Mouse (Mus musculus) hindbrain, embryonic 11.5 days (tissue): Measurements from ENCODE around the gene Cfap74. TPM values are rescaled to one million over a fixed set of nuclear protein-coding genes. Genes with fewer than 3 reads are reported as not detected.

ENCODE experiments used
- ATAC-seq: fragments of 200-750 bp; cut with Nextera tagmentation; 2 replicates; pipeline ENCODE4 v1.8.0; 2017; ENCODE audit warnings: mild to moderate bottlenecking, moderate TSS enrichment, moderate library complexity; ENCODE audit not compliant: low FRiP score
- DNase-seq: peaks from one replicate; pipeline ENCODE4 v3.0.0-alpha.2; 2015; ENCODE audit warnings: low spot score
- H3K27ac ChIP-seq: fragments of 300-500 bp; sonication (generic); 2 replicates; pipeline ENCODE4 v1.5.1; 2014; ENCODE audit warnings: mild to moderate bottlenecking, low read depth, low read length
- H3K27me3 ChIP-seq: fragments of 300-500 bp; sonication (generic); 2 replicates; pipeline ENCODE4 v1.6.1; 2014; ENCODE audit warnings: mild to moderate bottlenecking, low read length, moderate library complexity, mixed read lengths; ENCODE audit not compliant: control insufficient read depth, insufficient read depth
- H3K36me3 ChIP-seq: fragments of 300-500 bp; sonication (generic); 2 replicates; pipeline ENCODE4 v1.6.1; 2014; ENCODE audit warnings: mild to moderate bottlenecking, low read length, moderate library complexity, mixed read lengths; ENCODE audit not compliant: control insufficient read depth, insufficient read depth
- H3K4me1 ChIP-seq: fragments of 300-500 bp; sonication (generic); replicated peaks from 2 replicates; pipeline ENCODE4 v1.6.1; 2014; ENCODE audit warnings: low read length, mixed read lengths; ENCODE audit not compliant: control insufficient read depth, insufficient read depth
- H3K4me2 ChIP-seq: fragments of 300-500 bp; sonication (generic); replicated peaks from 2 replicates; pipeline ENCODE4 v1.6.1; 2014; ENCODE audit warnings: mild to moderate bottlenecking, low read depth, low read length
- H3K4me3 ChIP-seq: fragments of 300-500 bp; sonication (generic); 2 replicates; pipeline ENCODE4 v1.5.1; 2014; ENCODE audit warnings: low read depth, low read length
- H3K9ac ChIP-seq: fragments of 300-500 bp; sonication (generic); 2 replicates; pipeline ENCODE4 v1.6.1; 2014; ENCODE audit warnings: low read depth, low read length
- H3K9me3 ChIP-seq: fragments of 300-500 bp; sonication (generic); 2 replicates; pipeline ENCODE4 v1.6.1; 2016; ENCODE audit warnings: low read length; ENCODE audit not compliant: control insufficient read depth
- WGBS: fragments of 180-500 bp; shearing (Covaris S2); extraction: QIAGEN DNeasy Blood & Tissue Kit; methylation state at CpG from one replicate; pipeline ENCODE4 v1.1.7; 2014; 5-methylcytosine and 5-hydroxymethylcytosine counted together
- polyA plus RNA-seq: library from polyadenylated mRNA; unstranded; fragments of >200 nt; fragmentation: Nextera tagmentation; extraction: Ambion mirVana; gene quantifications from 2 replicates; pipeline ENCODE4 v1.2.1, GENCODE M21; 2014

Cfap74 gene
- polyA plus RNA-seq, 1 experiment from 2014 or later, result 6.8 TPM

GRCm38 (mm10) chr4:155514810-155515209 lies 105.8 kb downstream of the Cfap74 start:
- no peaks in the 10 kb centered on the region for H3K9me3 ChIP-seq
- H3K9ac ChIP-seq, result no peak overlapping the region
- DNase-seq (no peak), ATAC-seq (no peak)
- WGBS, result 89% methylated on average over 2 of the region's 2 CpGs
- H3K4me3 ChIP-seq, result no peak overlapping the region
- H3K27ac ChIP-seq, result no peak overlapping the region
- H3K4me2 ChIP-seq, result no peak overlapping the region
- no peaks in the 10 kb centered on the region for H3K4me1 ChIP-seq
- H3K36me3 ChIP-seq, result no peaks in the 10 kb centered on the region
- no peaks in the 10 kb centered on the region for H3K27me3 ChIP-seq

Other genes starting within 250 kb of the Cfap74 start
- 13.4 and 21.0 TPM in 2 replicates for gene Ski, start 186.6 kb upstream of the Cfap74 start, polyA plus RNA-seq
- 99.0 and 99.3 TPM in 2 replicates for gene Faap20, start 159.4 kb upstream of the Cfap74 start, polyA plus RNA-seq
- 18.3 and 19.6 TPM in 2 replicates for gene Prkcz, start 47.8 kb upstream of the Cfap74 start, polyA plus RNA-seq
- not detected in 2 replicates for gene Gabrd, start 11.1 kb upstream of the Cfap74 start, polyA plus RNA-seq
- 0.37 TPM in 1 of 2 replicates, not detected in the other for gene Tmem52, start 59.9 kb downstream of the Cfap74 start, polyA plus RNA-seq
- gene Gnb1, start 82.2 kb downstream of the Cfap74 start, polyA plus RNA-seq, result 826 and 832 TPM in 2 replicates
- gene Nadk, start 153.2 kb downstream of the Cfap74 start, polyA plus RNA-seq, result 94.6 and 103 TPM in 2 replicates
- gene Slc35e2, start 192.2 kb downstream of the Cfap74 start, polyA plus RNA-seq, result 17.0 and 18.1 TPM in 2 replicates
- gene Cdk11b, start 215.7 kb downstream of the Cfap74 start, polyA plus RNA-seq, result 74.1 and 77.6 TPM in 2 replicates
- not detected in 2 replicates for gene Gm10563, start 236.2 kb downstream of the Cfap74 start, polyA plus RNA-seq
- gene Mmp23, start 244.2 kb downstream of the Cfap74 start, polyA plus RNA-seq, result 2.6 and 3.1 TPM in 2 replicates